Mouse (Mus musculus) testis, adult 2 months (tissue): Measurements from ENCODE around the gene Selenow. TPM values are rescaled to one million over a fixed set of nuclear protein-coding genes. Genes with fewer than 3 reads are reported as not detected.
"Not testable (repeated sequence)": the region's sequence is repeated elsewhere in the genome, so short reads cannot be mapped to it uniquely, and the experiment has no call there.

Source experiments
- H3K27ac ChIP-seq: fragments of 200-500 bp; 2 replicates; pipeline ENCODE4 v1.5.1; 2012; ENCODE audit warnings: low read depth, low read length; ENCODE audit not compliant: control insufficient read depth, insufficient read depth
- H3K27me3 ChIP-seq: fragments of 200-500 bp; 2 replicates; pipeline ENCODE4 v1.6.1; 2012; ENCODE audit warnings: mild to moderate bottlenecking, low read length, moderate library complexity; ENCODE audit not compliant: control insufficient read depth, insufficient read depth
- H3K36me3 ChIP-seq: fragments of 200-500 bp; 2 replicates; pipeline ENCODE4 v1.6.1; 2012; ENCODE audit warnings: mild to moderate bottlenecking, low read length; ENCODE audit not compliant: control insufficient read depth, insufficient read depth
- H3K4me1 ChIP-seq: fragments of 200-500 bp; 2 replicates; pipeline ENCODE4 v1.6.1; 2012; ENCODE audit warnings: low read length; ENCODE audit not compliant: control insufficient read depth, insufficient read depth
- H3K4me3 ChIP-seq: fragments of 200-500 bp; 2 replicates; pipeline ENCODE4 v1.5.1; 2012; ENCODE audit warnings: low read depth, mild to moderate bottlenecking, low read length, moderate library complexity, mixed read lengths; ENCODE audit not compliant: control insufficient read depth
- CTCF ChIP-seq: fragments of 200-500 bp; IDR thresholded peaks from 2 replicates; pipeline ENCODE4 v1.5.1; 2012; ENCODE audit warnings: low read depth, mild to moderate bottlenecking, inconsistent platforms, low read length, moderate library complexity; ENCODE audit not compliant: control insufficient read depth, insufficient read depth, insufficient replicate concordance
- POLR2A ChIP-seq: fragments of 200-500 bp; IDR thresholded peaks from 2 replicates; pipeline ENCODE4 v1.6.1; 2012; ENCODE audit warnings: low read depth, mild to moderate bottlenecking, inconsistent platforms, low read length, moderate library complexity; ENCODE audit not compliant: control insufficient read depth
- polyA plus RNA-seq: library from polyadenylated mRNA; depleted of rRNA; stranded (reverse); fragments of >200 nt; gene quantifications from 2 replicates; pipeline ENCODE4 v1.2.3, GENCODE M21; 2012

Gene Selenow
- polyA plus RNA-seq, 1 experiment, result 409 TPM

DNA sequence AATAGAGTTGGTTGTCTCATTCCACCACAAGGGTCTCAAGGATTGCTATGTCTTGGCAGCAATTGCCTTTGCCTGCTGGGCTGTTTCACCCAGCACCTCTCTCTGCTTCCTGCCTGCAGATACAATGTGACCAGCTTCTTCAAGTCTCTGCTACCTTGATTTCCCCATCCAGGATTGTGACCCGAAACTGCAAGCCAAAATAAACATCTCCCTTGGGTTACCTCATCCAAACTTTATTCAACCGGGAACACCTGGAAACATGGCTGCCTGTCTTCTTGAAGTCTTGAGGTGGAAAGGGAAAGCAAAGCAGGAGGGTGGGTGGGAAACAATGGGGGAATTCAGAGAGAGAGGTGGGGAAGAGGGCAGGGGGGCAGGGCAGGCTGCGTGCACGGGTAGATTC lies 5.2 kb downstream of the Selenow start:
- TF ChIP-seq POLR2A (no peak), CTCF (no peak)
- Histone ChIP-seq H3K27me3 (no peaks in the 10 kb centered on the region), H3K4me1 (peaks cover 10% of the 10 kb centered on the region)

DNA sequence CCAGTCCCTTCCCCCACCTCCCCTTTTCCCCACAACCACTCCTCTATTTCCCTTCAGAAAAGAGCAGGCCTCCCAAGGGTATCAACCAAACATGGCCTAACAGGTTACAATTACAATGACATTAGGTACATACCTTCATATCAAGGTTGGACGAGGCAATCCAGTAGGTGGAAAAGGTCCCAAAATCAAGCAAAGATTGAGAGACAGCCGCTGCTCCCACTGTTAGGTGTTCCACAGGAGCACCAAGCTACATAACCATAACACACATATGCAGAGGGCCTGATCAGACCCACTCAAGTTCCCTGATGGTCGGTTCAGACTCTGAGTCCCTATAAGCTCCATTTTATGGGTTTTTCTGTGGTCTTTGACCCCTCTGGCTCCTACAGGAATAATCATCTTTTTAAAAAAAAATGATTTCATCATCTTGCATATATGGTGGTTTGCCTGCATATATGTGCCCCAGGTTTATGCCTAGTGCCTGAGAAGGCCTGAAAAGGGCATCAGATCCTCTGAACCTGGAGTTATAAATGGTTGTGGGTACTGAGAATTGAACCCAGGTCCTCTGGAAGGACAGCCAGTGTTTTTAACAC lies 6.0 kb downstream of the Selenow start:
- H3K36me3 ChIP-seq, result peaks cover 1% of the 10 kb centered on the region; the same call in 1 of the 2 replicates
- peaks cover 5% of the 10 kb centered on the region; the same call in 1 of the 2 replicates for H3K4me1 ChIP-seq
- TF ChIP-seq POLR2A (no peak), CTCF (no peak)
- H3K4me3 ChIP-seq, result no peak overlapping the region
- no peaks in the 10 kb centered on the region for H3K27me3 ChIP-seq
- no peak overlapping the region for H3K27ac ChIP-seq

More for the DNA sequence above, 5.2 kb downstream of the Selenow start:
- no peak overlapping the region for H3K27ac ChIP-seq
- peaks cover 1% of the 10 kb centered on the region; the same call in 1 of the 2 replicates for H3K36me3 ChIP-seq
- H3K4me3 ChIP-seq, result no peak overlapping the region

DNA sequence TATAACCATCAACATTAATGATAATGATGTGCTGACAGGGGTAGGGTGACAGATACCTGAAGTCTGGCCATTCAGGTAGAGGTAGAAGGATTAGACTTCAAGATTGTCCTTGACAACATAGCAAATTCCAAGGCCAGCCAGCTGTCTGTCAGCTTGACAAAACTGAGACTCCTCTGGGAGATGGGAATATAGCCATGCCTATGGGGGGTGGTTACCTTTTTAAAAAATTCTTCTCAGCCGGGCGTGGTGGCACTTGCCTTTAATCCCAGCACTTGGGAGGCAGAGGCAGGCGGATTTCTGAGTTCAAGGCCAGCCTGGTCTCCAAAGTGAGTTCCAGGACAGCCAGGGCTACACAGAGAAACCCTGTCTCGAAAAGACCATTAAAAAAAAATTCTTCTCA lies 6.5 kb downstream of the Selenow start:
- not testable (repeated sequence) for H3K27me3 ChIP-seq, H3K4me3 ChIP-seq, H3K36me3 ChIP-seq, H3K27ac ChIP-seq, H3K4me1 ChIP-seq

DNA sequence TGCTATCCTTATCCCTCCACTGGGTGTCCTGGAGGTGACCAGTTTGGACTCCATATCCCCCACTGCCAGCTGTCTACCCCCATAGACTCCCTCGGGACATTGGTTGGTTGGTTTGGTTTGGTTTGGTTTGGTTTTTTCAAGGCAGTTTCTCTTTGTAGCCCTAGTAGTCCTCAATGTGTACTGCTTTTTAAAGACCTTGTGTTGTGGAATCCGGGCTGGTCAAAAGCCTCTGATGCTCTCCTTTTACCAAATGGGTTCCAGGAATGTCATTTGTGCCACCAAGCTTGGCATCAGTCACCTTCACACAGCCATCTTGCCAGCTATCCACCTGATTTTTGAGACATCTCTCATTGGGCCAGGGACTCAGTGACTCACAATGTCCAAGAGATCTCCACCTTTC lies 7.5 kb downstream of the Selenow start:
- Histone ChIP-seq H3K27me3 (no peaks in the 10 kb centered on the region), H3K27ac (no peak overlapping the region), H3K36me3 (peaks cover 1% of the 10 kb centered on the region; the same call in 1 of the 2 replicates), H3K4me1 (peaks cover 2% of the 10 kb centered on the region; the same call in 1 of the 2 replicates), H3K4me3 (no peak overlapping the region)
- no peak for TF ChIP-seq POLR2A
- no peak for TF ChIP-seq CTCF

DNA sequence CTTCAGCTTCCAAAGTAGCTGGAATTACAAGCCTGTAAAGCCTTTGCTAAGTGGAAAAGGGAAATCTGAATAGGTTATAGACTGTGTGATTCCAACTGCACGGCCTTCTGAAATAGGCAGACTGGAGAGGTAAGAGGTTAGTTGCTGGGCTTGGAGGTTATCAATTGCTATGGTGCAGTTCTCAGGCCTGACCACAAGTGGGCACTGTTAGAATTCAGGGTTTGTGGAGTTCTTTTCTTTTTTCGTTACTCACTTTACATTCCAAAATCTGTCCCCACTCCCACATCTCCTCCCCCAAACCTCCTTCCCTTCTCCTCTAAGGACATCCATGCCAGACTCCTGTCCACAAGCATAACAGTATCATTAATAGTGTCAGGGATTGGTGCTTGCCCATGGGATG lies 8.0 kb downstream of the Selenow start:
- 0 out of 2 replicates have a peak, but pooled peaks have one; percentile 10 for TF ChIP-seq CTCF
- TF ChIP-seq POLR2A, result no peak
- H3K27me3 ChIP-seq, result no peaks in the 10 kb centered on the region
- H3K27ac ChIP-seq, result no peak overlapping the region
- peaks cover 1% of the 10 kb centered on the region; the same call in 1 of the 2 replicates for H3K36me3 ChIP-seq
- peaks cover 2% of the 10 kb centered on the region; the same call in 1 of the 2 replicates for H3K4me1 ChIP-seq
- no peak overlapping the region for H3K4me3 ChIP-seq

DNA sequence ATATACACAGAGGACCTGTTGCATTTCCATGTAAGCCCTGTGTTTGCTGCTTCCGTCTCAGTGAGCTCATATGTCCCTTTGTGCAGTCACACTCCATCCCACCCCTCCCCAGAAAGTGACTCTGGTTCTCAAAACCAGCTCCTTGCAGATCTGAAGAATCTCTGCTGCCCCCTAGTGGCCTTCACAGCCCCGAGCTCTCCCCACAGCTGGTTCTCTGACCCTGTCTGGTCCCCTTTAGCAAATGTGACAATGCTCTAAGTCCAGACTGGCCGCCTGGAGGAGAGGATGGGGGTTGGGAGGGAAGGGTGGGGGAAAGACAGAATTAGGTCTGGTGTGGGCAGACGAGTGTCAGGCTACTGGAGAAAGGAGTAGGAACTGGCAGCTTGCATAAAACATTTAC lies 10.0 kb downstream of the Selenow start:
- TF ChIP-seq CTCF (peak; percentile 65), POLR2A (no peak)
- H3K4me1 ChIP-seq, result no peaks in the 10 kb centered on the region
- no peak overlapping the region for H3K27ac ChIP-seq
- H3K4me3 ChIP-seq, result no peak overlapping the region
- no peaks in the 10 kb centered on the region for H3K27me3 ChIP-seq
- H3K36me3 ChIP-seq, result no peaks in the 10 kb centered on the region

DNA sequence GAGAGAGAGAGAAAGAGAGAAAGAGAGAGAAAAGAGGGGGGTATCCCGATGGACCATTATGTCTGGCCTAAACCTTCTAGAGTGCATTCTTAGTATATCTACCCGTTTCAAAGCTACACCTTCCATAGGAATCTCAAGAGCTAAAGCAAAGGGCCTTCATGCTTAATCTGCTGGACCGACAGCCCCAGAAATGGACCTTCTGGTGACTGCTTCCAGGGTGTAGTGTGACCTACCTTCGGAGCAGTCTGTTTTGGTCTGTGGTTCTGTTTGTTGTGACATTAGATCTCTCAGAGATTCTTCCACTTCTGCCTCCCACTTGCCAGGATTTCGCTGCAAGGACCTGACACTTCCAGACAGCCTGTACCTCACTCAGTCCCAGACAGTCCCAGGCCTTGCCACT lies 11.7 kb downstream of the Selenow start:
- H3K4me1 ChIP-seq, result no peaks in the 10 kb centered on the region
- no peak overlapping the region for H3K4me3 ChIP-seq
- no peak for TF ChIP-seq CTCF
- no peak for TF ChIP-seq POLR2A
- H3K27ac ChIP-seq, result no peak overlapping the region
- H3K36me3 ChIP-seq, result no peaks in the 10 kb centered on the region
- H3K27me3 ChIP-seq, result no peaks in the 10 kb centered on the region

DNA sequence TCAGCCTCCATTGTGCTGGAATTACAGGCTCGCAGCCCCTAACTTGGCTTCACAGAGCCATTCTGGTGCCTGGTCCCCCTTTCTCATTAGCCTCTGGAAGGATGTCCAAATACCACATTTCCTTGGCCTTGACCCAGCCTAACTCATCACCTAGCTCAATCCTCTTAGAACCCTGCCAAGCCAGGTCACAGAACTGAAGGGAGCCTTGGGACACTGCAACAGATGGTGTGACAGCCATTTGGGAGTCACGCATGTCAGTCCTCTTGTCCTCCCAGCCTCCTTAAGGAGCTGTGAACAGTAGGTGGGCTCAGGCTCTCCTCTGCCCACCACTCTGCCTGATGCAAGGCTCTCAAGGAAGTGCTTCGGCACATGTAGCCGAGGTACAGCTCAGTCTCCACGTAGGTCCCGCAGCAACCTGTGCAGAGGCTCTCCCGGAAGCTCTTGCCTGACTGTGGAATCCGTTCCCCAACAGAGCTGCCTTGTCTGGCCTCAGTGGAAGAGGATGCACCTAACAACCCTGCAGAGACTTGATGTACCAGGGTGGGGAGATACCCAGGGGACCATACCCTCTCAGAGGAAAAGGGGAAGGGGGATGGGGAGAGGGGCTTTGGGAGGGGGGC lies 14.1 kb downstream of the Selenow start:
- no peak overlapping the region for H3K27ac ChIP-seq
- H3K4me3 ChIP-seq, result no peak overlapping the region
- no peaks in the 10 kb centered on the region for H3K4me1 ChIP-seq
- no peaks in the 10 kb centered on the region for H3K36me3 ChIP-seq
- TF ChIP-seq CTCF (no peak), POLR2A (no peak)
- H3K27me3 ChIP-seq, result no peaks in the 10 kb centered on the region
